ENCODE assay signal across 7 mouse cellular contexts in genomic region chr5:115732176-115732848, GRCm38 (mm10). TPM values are rescaled to one million over a fixed set of nuclear protein-coding genes. Genes with fewer than 3 reads are reported as not detected.
A peak's percentile ranks its signal among the peaks of the same experiment; 100 is the strongest.
DNase-seq lines count a peak whose midpoint lies in the region; ATAC-seq and TF ChIP-seq lines count a peak whose summit lies in the region.

No protein-coding gene starts in this region.

- TF ChIP-seq POLR2A in limb, embryonic 14.5 days (IDR thresholded peaks at IDR 0.05; ENCODE audit: borderline replicate concordance, extremely low read depth, insufficient read depth, insufficient read length): no peak

- H3K9ac ChIP-seq in embryonic facial prominence, embryonic 12.5 days: peak overlapping the region; percentile 44
- H3K9ac ChIP-seq in kidney, embryonic 14.5 days (ENCODE audit: low read depth, low read length): peak overlapping the region; percentile 47
- no peak overlapping the region for H3K9ac ChIP-seq in limb, embryonic 14.5 days (ENCODE audit: low read depth, low read length, severe bottlenecking)
- H3K9ac ChIP-seq in midbrain, postnatal 0 days (replicated peaks; ENCODE audit: low read length, poor library complexity, severe bottlenecking): peak overlapping the region; percentile 85

- no peak for TF ChIP-seq CTCF in midbrain, postnatal 0 days (IDR thresholded peaks at IDR 0.05)

- H3K27me3 ChIP-seq in embryonic facial prominence, embryonic 12.5 days: peaks cover 32% of the 10 kb centered on the region
- H3K27me3 ChIP-seq in kidney, embryonic 14.5 days (ENCODE audit: control insufficient read depth, insufficient read depth, low read length): peaks cover 17% of the 10 kb centered on the region
- H3K27me3 ChIP-seq in limb, embryonic 14.5 days (ENCODE audit: control insufficient read depth, insufficient read depth, low read length): peaks cover 34% of the 10 kb centered on the region
- no peaks in the 10 kb centered on the region for H3K27me3 ChIP-seq in midbrain, postnatal 0 days (ENCODE audit: insufficient read depth, low read length)

- 0 out of 2 replicates have a peak overlapping the region, but pooled peaks have one; percentile 46 for H3K27ac ChIP-seq in embryonic facial prominence, embryonic 12.5 days
- peak overlapping the region; percentile 59; the same call in 1 of the 2 replicates for H3K27ac ChIP-seq in kidney, embryonic 14.5 days (ENCODE audit: low read depth, low read length)
- H3K27ac ChIP-seq in limb, embryonic 14.5 days (replicated peaks; ENCODE audit: low read depth, low read length): no peak overlapping the region
- H3K27ac ChIP-seq in midbrain, postnatal 0 days (ENCODE audit: low read depth, low read length): peak overlapping the region; percentile 97

- peak; percentile 83 for ATAC-seq in embryonic facial prominence, embryonic 12.5 days (ENCODE audit: insufficient number of reproducible peaks, insufficient read depth, low FRiP score, low TSS enrichment)
- ATAC-seq in kidney, embryonic 14.5 days (ENCODE audit: low FRiP score, low TSS enrichment): peak; percentile 90
- peak; percentile 87 for ATAC-seq in limb, embryonic 14.5 days (ENCODE audit: low FRiP score, low read depth)
- peak; percentile 90 for ATAC-seq in midbrain, postnatal 0 days (ENCODE audit: low FRiP score)

- no peaks in the 10 kb centered on the region for H3K36me3 ChIP-seq in embryonic facial prominence, embryonic 12.5 days
- H3K36me3 ChIP-seq in kidney, embryonic 14.5 days (ENCODE audit: control insufficient read depth, insufficient read depth, low read length): no peaks in the 10 kb centered on the region
- no peaks in the 10 kb centered on the region for H3K36me3 ChIP-seq in limb, embryonic 14.5 days (ENCODE audit: control insufficient read depth, insufficient read depth, low read length)
- no peaks in the 10 kb centered on the region for H3K36me3 ChIP-seq in midbrain, postnatal 0 days (ENCODE audit: insufficient read depth, low read length)

- WGBS in embryonic facial prominence, embryonic 12.5 days: 1% methylated on average over 82 of the region's 91 CpGs
- WGBS in kidney, embryonic 14.5 days: under 1% methylated on average over 63 of the region's 91 CpGs
- WGBS in limb, embryonic 14.5 days: 3% methylated on average over 41 of the region's 91 CpGs
- WGBS in midbrain, postnatal 0 days: under 1% methylated on average over 39 of the region's 91 CpGs

- H3K9me3 ChIP-seq in embryonic facial prominence, embryonic 12.5 days: no peaks in the 10 kb centered on the region
- no peaks in the 10 kb centered on the region for H3K9me3 ChIP-seq in kidney, embryonic 14.5 days (ENCODE audit: control insufficient read depth, low read length)
- no peaks in the 10 kb centered on the region for H3K9me3 ChIP-seq in limb, embryonic 14.5 days (ENCODE audit: control insufficient read depth, low read length)
- H3K9me3 ChIP-seq in midbrain, postnatal 0 days (ENCODE audit: low read length): no peaks in the 10 kb centered on the region

- peak overlapping the region; percentile 99 for H3K4me2 ChIP-seq in embryonic facial prominence, embryonic 12.5 days (replicated peaks)
- H3K4me2 ChIP-seq in kidney, embryonic 14.5 days (replicated peaks; ENCODE audit: low read depth, low read length): peak overlapping the region; percentile 100
- H3K4me2 ChIP-seq in limb, embryonic 14.5 days (replicated peaks; ENCODE audit: low read depth, low read length, severe bottlenecking): peak overlapping the region; percentile 97
- H3K4me2 ChIP-seq in midbrain, postnatal 0 days (ENCODE audit: low read depth, low read length, poor library complexity, severe bottlenecking): peak overlapping the region; percentile 60

- H3K4me3 ChIP-seq in embryonic facial prominence, embryonic 12.5 days: peak overlapping the region; percentile 57
- peak overlapping the region; percentile 68 for H3K4me3 ChIP-seq in kidney, embryonic 14.5 days (ENCODE audit: low read length)
- peak overlapping the region; percentile 58 for H3K4me3 ChIP-seq in limb, embryonic 14.5 days (replicated peaks; ENCODE audit: low read length)
- H3K4me3 ChIP-seq in midbrain, postnatal 0 days (ENCODE audit: low read depth, low read length): peak overlapping the region; percentile 87

- DNase-seq in adrenal gland, postnatal 4 days (ENCODE audit: low spot score in 2 of 2): peak; percentile 64 to 68
- DNase-seq in heart, adult 9 months (ENCODE audit: low spot score in 2 of 2): peak; percentile 10 to 32
- DNase-seq in limb, embryonic 14.5 days (ENCODE audit: low spot score): peak; percentile 70
- peak; percentile 93 for DNase-seq in midbrain, postnatal 0 days (ENCODE audit: low spot score)
- DNase-seq in spleen, postnatal 14 days (ENCODE audit: low spot score in 2 of 2): peak; percentile 76 to 79

- H3K4me1 ChIP-seq in embryonic facial prominence, embryonic 12.5 days: peaks cover 7% of the 10 kb centered on the region; the same call in 1 of the 2 replicates
- H3K4me1 ChIP-seq in kidney, embryonic 14.5 days (ENCODE audit: control insufficient read depth, insufficient read depth, low read length): no peaks in the 10 kb centered on the region
- H3K4me1 ChIP-seq in limb, embryonic 14.5 days (ENCODE audit: control insufficient read depth, insufficient read depth, low read length): peaks cover 11% of the 10 kb centered on the region; the same call in 1 of the 2 replicates
- H3K4me1 ChIP-seq in midbrain, postnatal 0 days (ENCODE audit: insufficient read depth, low read length): peaks cover 9% of the 10 kb centered on the region; the same call in 1 of the 2 replicates

RNA-seq across cellular contexts. Expression of gene Bicdl1, which starts 0.9 kb away (rescaled TPM):
- 10 to 100 TPM; 16.1 to 18.0 TPM for total RNA-seq in adrenal gland, postnatal 4 days (2021)
- 12.4 and 14.1 TPM in 2 replicates for polyA plus RNA-seq in embryonic facial prominence, embryonic 12.5 days (2016; fragmentation: Nextera tagmentation; extraction: Ambion mirVana)
- polyA plus RNA-seq in kidney, embryonic 14.5 days (2014; fragmentation: Nextera tagmentation; extraction: Ambion mirVana): 10.5 and 10.8 TPM in 2 replicates
- polyA plus RNA-seq in limb, embryonic 14.5 days (2012; rRNA removed): 16.3 and 19.6 TPM in 2 replicates
- 10.2 and 11.7 TPM in 2 replicates for polyA plus RNA-seq in limb, embryonic 14.5 days (2014; fragmentation: Nextera tagmentation; extraction: Ambion mirVana)
- 185 and 195 TPM in 2 replicates for total RNA-seq in midbrain, postnatal 0 days (2014; rRNA removed)
- polyA plus RNA-seq in midbrain, postnatal 0 days (2015; fragmentation: Nextera tagmentation; extraction: Ambion mirVana): 34.4 and 35.7 TPM in 2 replicates

Comparison
In these comparisons a context has a peak if more than half of its experiments do, and no peak if none do; other contexts are left out.
1. DNase-seq: peak in every context shown above with its lines; median percentile 93 in midbrain, postnatal 0 days; 78 in spleen, postnatal 14 days; 70 in limb, embryonic 14.5 days; 66 in adrenal gland, postnatal 4 days; 21 in heart, adult 9 months.